Mouse (Mus musculus) stomach, adult 2 months (tissue): Measurements from ENCODE around the gene Mucl3. TPM values are rescaled to one million over a fixed set of nuclear protein-coding genes. Genes with fewer than 3 reads are reported as not detected.

Experiments
- polyA plus RNA-seq: library from polyadenylated mRNA; depleted of rRNA; stranded (reverse); fragments of >200 nt; gene quantifications from 2 replicates; pipeline ENCODE4 v1.2.3, GENCODE M21; 2012; rRNA removed

Gene Mucl3
- 579 and 593 TPM in 2 replicates for polyA plus RNA-seq

DNA sequence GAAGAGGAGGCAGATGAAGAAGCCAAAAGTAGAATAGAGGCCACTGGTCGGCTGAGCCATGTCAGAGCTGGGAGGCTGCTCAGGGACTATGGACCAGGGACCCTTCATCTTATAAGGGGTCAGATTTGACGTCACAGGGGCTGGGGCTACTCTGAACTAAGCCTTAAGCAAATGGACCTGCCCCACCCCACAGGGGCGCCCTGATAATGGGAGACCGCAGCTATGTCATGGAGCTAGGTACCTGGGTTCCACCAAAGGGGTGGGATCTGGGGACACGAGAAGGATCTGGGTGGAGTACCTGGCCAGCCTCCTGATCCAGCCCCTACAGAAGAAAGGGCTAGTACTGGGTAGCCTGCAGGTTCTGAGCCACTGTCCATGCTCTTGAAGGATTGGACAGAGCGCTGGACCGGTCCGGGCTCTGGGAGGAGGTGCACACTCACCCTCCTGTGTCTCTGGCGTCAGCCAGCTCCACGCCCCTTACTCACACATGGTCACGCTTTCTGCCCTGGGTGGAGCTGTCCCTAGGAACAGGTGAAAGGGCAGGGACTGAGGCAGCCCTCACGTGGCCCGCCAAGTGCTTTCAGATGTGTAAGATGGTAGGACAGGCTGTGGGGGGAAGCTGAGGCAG, at the start of gene Mucl3:
Mucl3 (minus strand) TSS at position 87 of the 628 bp plus-strand sequence.

DNA sequence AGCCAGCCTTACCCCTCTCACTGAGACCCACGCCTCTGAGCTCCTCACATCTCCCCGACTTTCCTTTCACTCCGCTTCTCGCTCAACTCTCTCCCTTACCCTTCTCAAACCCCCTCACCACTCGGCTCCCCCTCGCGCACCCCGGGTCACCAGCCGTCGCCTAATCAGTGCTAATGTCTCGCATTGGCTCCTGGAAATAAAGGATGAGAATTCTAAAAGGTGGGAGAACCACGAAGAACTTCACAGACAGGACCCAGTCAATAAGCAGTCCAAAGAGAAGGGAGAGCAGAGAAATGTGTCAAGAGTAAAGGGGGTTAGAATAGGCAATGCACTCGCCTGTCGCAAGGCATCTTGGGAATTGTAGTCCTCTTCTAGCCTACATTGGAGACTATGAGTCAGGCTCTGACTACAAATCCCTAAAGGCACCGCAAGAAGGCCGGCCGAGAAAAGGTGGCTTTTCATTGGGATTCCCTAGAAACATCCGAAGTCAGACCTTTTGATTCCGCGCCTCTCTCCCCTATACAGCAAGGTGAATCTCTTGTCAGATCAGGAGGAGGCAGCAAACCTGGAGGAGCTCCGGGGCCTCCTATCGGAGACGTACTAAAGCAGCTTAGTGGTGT, 30.0 kb upstream of the Mucl3 start, which contains the start of gene Gtf2h4:
Gtf2h4 (minus strand) TSS at position 324 of the 620 bp plus-strand sequence.

DNA sequence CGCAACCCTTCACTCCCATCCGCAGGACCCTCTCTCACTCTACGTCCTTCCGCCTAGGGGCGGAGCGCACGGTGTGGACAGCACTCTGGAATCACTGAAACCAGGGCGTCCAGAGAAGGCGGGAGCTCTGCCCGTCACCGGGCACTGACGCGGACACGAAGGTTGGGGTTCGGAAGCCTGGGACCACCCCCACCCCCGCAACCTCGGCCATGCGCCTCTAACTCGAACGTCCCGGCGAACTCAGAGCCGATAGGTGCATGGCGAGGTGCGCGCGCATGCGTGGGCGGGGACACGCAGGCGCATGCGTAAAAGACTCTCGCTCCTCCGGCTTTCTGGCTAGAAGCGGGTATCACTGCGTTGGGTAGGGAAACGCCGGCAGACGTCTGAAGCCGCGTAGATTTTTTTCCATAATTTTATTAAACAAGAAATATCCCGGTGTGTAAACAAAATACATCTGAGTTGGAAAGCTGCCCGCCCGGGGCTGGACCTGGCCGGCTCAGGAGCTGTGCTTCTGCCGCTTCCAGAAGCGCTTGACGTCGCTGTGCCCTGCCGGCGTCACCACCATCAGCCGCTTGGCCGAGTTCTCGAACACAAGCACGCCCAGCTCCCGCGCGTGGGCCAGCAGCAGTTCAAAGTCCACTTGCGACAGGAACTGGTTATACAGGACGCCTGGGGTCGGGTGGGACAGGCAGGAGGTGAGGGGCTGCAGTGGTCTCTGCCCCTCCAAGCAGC, 24.0 kb upstream of the Mucl3 start, which contains the start of gene Vars2:
Vars2 (minus strand) TSS at position 259 of the 732 bp plus-strand sequence.

DNA sequence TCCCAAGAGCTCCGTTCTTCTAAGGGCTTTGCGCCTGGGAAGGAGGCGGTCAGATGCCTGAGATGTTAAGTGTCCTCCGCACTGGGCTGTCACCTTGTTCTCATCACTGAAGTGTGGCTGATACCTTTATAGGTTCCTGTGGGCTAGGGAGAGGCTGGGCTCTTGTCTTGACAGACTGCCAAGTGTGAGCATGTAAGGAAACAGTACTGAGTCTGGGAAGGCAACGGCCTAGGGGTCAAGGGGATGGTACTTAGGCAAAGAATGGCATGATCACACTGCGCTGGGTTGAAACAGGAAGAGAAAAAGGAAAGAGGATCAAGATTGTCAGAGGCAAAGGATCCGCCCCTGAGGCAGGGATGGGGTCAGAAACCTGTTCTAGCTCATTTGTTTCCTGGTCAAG, 17.0 kb downstream of the Mucl3 start, which contains the start of gene Gm9573:
Gm9573 (minus strand) TSS at position 101 of the 400 bp plus-strand sequence.

DNA sequence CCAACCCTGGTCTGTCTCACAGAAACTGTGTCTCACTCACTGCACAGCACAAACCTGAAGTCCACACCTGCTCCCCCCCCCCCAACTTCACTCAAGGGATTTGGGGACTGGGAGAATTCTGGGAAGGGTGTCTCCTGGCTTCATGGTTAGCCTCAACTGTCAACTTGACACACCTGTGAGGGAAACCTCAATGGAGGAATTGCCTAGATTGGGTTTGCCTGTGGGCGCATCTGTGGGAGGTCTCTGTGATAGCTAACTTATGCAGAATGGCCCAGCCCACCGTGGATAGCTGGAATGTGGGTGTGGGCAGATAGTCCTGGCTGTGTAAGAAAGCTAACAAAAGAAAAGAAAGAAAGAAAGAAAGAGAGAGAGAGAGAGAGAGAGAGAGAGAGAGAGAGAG, 42.2 kb downstream of the Mucl3 start, which contains the start of gene Sfta2:
Sfta2 (plus strand) TSS at position 301 of the 400 bp plus-strand sequence.

Other genes starting within 250 kb of the Mucl3 start
- gene H2-Q6, start 218.8 kb downstream of the Mucl3 start, polyA plus RNA-seq, result 5.2 and 5.8 TPM in 2 replicates
- gene H2-Q7, start 204.5 kb downstream of the Mucl3 start, polyA plus RNA-seq, result 12.4 and 12.6 TPM in 2 replicates
- gene H2-Q10, start 173.6 kb downstream of the Mucl3 start, polyA plus RNA-seq, result 1.8 and 5.2 TPM in 2 replicates
- gene Pou5f1, start 137.7 kb downstream of the Mucl3 start, polyA plus RNA-seq, result 0.09 TPM in 1 of 2 replicates, not detected in the other
- gene Tcf19, start 126.9 kb downstream of the Mucl3 start, polyA plus RNA-seq, result 9.1 and 9.6 TPM in 2 replicates
- 2.4 and 2.7 TPM in 2 replicates for gene Cchcr1, start 126.6 kb downstream of the Mucl3 start, polyA plus RNA-seq
- 8.3 and 21.8 TPM in 2 replicates for gene Psors1c2, start 110.5 kb downstream of the Mucl3 start, polyA plus RNA-seq
- 28.3 and 67.5 TPM in 2 replicates for gene Cdsn, start 91.6 kb downstream of the Mucl3 start, polyA plus RNA-seq
- 3.6 and 3.7 TPM in 2 replicates for gene 2300002M23Rik, start 76.2 kb downstream of the Mucl3 start, polyA plus RNA-seq
- gene Sfta2, start 42.1 kb downstream of the Mucl3 start, polyA plus RNA-seq, result 5.6 and 7.7 TPM in 2 replicates
- gene Gm9573, start 17.1 kb downstream of the Mucl3 start, polyA plus RNA-seq, result 0.09 and 0.10 TPM in 2 replicates
- 68.1 and 72.0 TPM in 2 replicates for gene Vars2, start 23.9 kb upstream of the Mucl3 start, polyA plus RNA-seq
- gene Gtf2h4, start 30.0 kb upstream of the Mucl3 start, polyA plus RNA-seq, result 10.7 and 12.3 TPM in 2 replicates
- 58.9 and 65.6 TPM in 2 replicates for gene Ddr1, start 60.9 kb upstream of the Mucl3 start, polyA plus RNA-seq
- 23.9 and 30.3 TPM in 2 replicates for gene Ier3, start 178.0 kb upstream of the Mucl3 start, polyA plus RNA-seq
- gene Flot1, start 179.5 kb upstream of the Mucl3 start, polyA plus RNA-seq, result 22.0 and 23.0 TPM in 2 replicates
- 102 and 111 TPM in 2 replicates for gene Tubb5, start 194.6 kb upstream of the Mucl3 start, polyA plus RNA-seq
- gene Mdc1, start 197.8 kb upstream of the Mucl3 start, polyA plus RNA-seq, result 1.1 and 2.2 TPM in 2 replicates
- gene Nrm, start 217.6 kb upstream of the Mucl3 start, polyA plus RNA-seq, result 9.1 and 10.5 TPM in 2 replicates
- 12.3 and 16.8 TPM in 2 replicates for gene Ppp1r18, start 221.9 kb upstream of the Mucl3 start, polyA plus RNA-seq
- gene Dhx16, start 236.1 kb upstream of the Mucl3 start, polyA plus RNA-seq, result 20.6 and 21.0 TPM in 2 replicates